Comparison of ENCODE assay signal across 12 mouse cellular contexts in genomic region chr5:77102522-77103365, GRCm38 (mm10). TPM values are rescaled to one million over a fixed set of nuclear protein-coding genes. Genes with fewer than 3 reads are reported as not detected.
DNase-seq lines count a peak whose midpoint lies in the region; ATAC-seq and TF ChIP-seq lines count a peak whose summit lies in the region.
"Had no signal": no experiment of that assay in that cellular context is flagged by ENCODE, and none has a peak within 500 bp of the region (broad histone marks: within the 10 kb centered on the region; RNA-seq: fewer than 3 reads in every experiment).

No protein-coding gene starts in this region.

- peak overlapping the region; percentile 49 for H3K27ac ChIP-seq in lung, postnatal 0 days (ENCODE audit: low read length)
- no peak overlapping the region for H3K27ac ChIP-seq in forebrain, embryonic 14.5 days (ENCODE audit: low read depth, low read length)
- H3K27ac ChIP-seq in hindbrain, postnatal 0 days: peak overlapping the region; percentile 36; the same call in 1 of the 2 replicates
- no peak overlapping the region for H3K27ac ChIP-seq in thymus, adult 2 months (ENCODE audit: control insufficient read depth, insufficient read depth, low read length)
- H3K27ac ChIP-seq: heart, adult 2 months; limb, embryonic 13.5 days had no signal

- H3K4me2 ChIP-seq in lung, postnatal 0 days (replicated peaks; ENCODE audit: low read depth, low read length): no peak overlapping the region
- no peak overlapping the region for H3K4me2 ChIP-seq in forebrain, embryonic 14.5 days (ENCODE audit: low read length)
- H3K4me2 ChIP-seq in hindbrain, postnatal 0 days (ENCODE audit: low read depth, low read length): no peak overlapping the region
- H3K4me2 ChIP-seq: limb, embryonic 13.5 days had no signal

- H3K9me3 ChIP-seq in lung, postnatal 0 days (ENCODE audit: low read length): no peaks in the 10 kb centered on the region
- H3K9me3 ChIP-seq in forebrain, embryonic 14.5 days (replicated peaks; ENCODE audit: control insufficient read depth, low read length): no peaks in the 10 kb centered on the region
- H3K9me3 ChIP-seq in hindbrain, postnatal 0 days (ENCODE audit: low read length): no peaks in the 10 kb centered on the region
- H3K9me3 ChIP-seq: limb, embryonic 13.5 days had no signal

- 72% methylated on average over 15 of the region's 15 CpGs for WGBS in lung, postnatal 0 days
- 67% methylated on average over 15 of the region's 15 CpGs for WGBS in lung, adult 2 months
- WGBS in forebrain, embryonic 14.5 days: 63% methylated on average over 15 of the region's 15 CpGs
- 56% methylated on average over 15 of the region's 15 CpGs for WGBS in hindbrain, postnatal 0 days
- 95% methylated on average over 15 of the region's 15 CpGs for WGBS in thymus, adult 2 months

- H3K27me3 ChIP-seq in lung, postnatal 0 days (replicated peaks; ENCODE audit: insufficient read depth, low read length): no peaks in the 10 kb centered on the region
- no peaks in the 10 kb centered on the region for H3K27me3 ChIP-seq in forebrain, embryonic 14.5 days (replicated peaks; ENCODE audit: control insufficient read depth, insufficient read depth, low read length)
- H3K27me3 ChIP-seq in hindbrain, postnatal 0 days (ENCODE audit: insufficient read depth, low read length): no peaks in the 10 kb centered on the region
- no peaks in the 10 kb centered on the region for H3K27me3 ChIP-seq in thymus, adult 2 months (ENCODE audit: control insufficient read depth, insufficient read depth, low read length)
- H3K27me3 ChIP-seq: limb, embryonic 13.5 days had no signal

- H3K4me3 ChIP-seq in lung, postnatal 0 days (ENCODE audit: low read depth, low read length): no peak overlapping the region
- H3K4me3 ChIP-seq in lung, adult 2 months (replicated peaks; ENCODE audit: extremely low read depth, low read depth, low read length): no peak overlapping the region
- no peak overlapping the region for H3K4me3 ChIP-seq in forebrain, embryonic 14.5 days (ENCODE audit: low read depth, low read length)
- no peak overlapping the region for H3K4me3 ChIP-seq in hindbrain, postnatal 0 days (ENCODE audit: low read length)
- H3K4me3 ChIP-seq in thymus, adult 2 months (ENCODE audit: control insufficient read depth, insufficient read depth, low read length): no peak overlapping the region
- H3K4me3 ChIP-seq: heart, adult 2 months; limb, embryonic 13.5 days had no signal

- H3K9ac ChIP-seq in lung, postnatal 0 days (replicated peaks; ENCODE audit: low read depth): no peak overlapping the region
- H3K9ac ChIP-seq in forebrain, embryonic 14.5 days (ENCODE audit: low read length): no peak overlapping the region
- H3K9ac ChIP-seq in hindbrain, postnatal 0 days (replicated peaks; ENCODE audit: low read length): no peak overlapping the region
- H3K9ac ChIP-seq: limb, embryonic 13.5 days had no signal

- H3K36me3 ChIP-seq in lung, postnatal 0 days (ENCODE audit: insufficient read depth, low read length): no peaks in the 10 kb centered on the region
- no peaks in the 10 kb centered on the region for H3K36me3 ChIP-seq in forebrain, embryonic 14.5 days (ENCODE audit: control insufficient read depth, insufficient read depth, low read length)
- no peaks in the 10 kb centered on the region for H3K36me3 ChIP-seq in hindbrain, postnatal 0 days (ENCODE audit: insufficient read depth, low read length)
- H3K36me3 ChIP-seq in thymus, adult 2 months (ENCODE audit: control insufficient read depth, insufficient read depth, low read length): no peaks in the 10 kb centered on the region
- H3K36me3 ChIP-seq: limb, embryonic 13.5 days had no signal

- ATAC-seq in lung, postnatal 0 days: peak; percentile 70
- ATAC-seq in forebrain, embryonic 14.5 days: peak; percentile 71
- ATAC-seq in hindbrain, postnatal 0 days: peak; percentile 75

- TF ChIP-seq POLR2A in lung, adult 2 months (IDR thresholded peaks at IDR 0.05; ENCODE audit: borderline replicate concordance, extremely low read depth, low read depth, low read length): no peak
- no peak for TF ChIP-seq POLR2A in thymus, adult 2 months (IDR thresholded peaks at IDR 0.05; ENCODE audit: control insufficient read depth, extremely low read depth, insufficient read depth, low read length, poor library complexity)

- no peak for TF ChIP-seq CTCF in lung, postnatal 0 days (IDR thresholded peaks at IDR 0.05)
- TF ChIP-seq CTCF in lung, adult 2 months (IDR thresholded peaks at IDR 0.05; ENCODE audit: insufficient read depth, low read length): no peak
- no peak for TF ChIP-seq CTCF in hindbrain, postnatal 0 days (IDR thresholded peaks at IDR 0.05; ENCODE audit: low read depth)
- TF ChIP-seq CTCF in thymus, adult 2 months (IDR thresholded peaks at IDR 0.05; ENCODE audit: borderline replicate concordance, control insufficient read depth, extremely low read depth, insufficient read depth, low read length, poor library complexity): no peak

- peaks cover 13% of the 10 kb centered on the region for H3K4me1 ChIP-seq in lung, postnatal 0 days (ENCODE audit: insufficient read depth, low read depth, low read length)
- H3K4me1 ChIP-seq in lung, adult 2 months (ENCODE audit: control insufficient read depth, insufficient read depth, low read length): peaks cover 6% of the 10 kb centered on the region
- H3K4me1 ChIP-seq in forebrain, embryonic 14.5 days (ENCODE audit: control insufficient read depth, insufficient read depth, low read length): peaks cover 4% of the 10 kb centered on the region; the same call in 1 of the 2 replicates
- no peaks in the 10 kb centered on the region for H3K4me1 ChIP-seq in hindbrain, postnatal 0 days (ENCODE audit: insufficient read depth, low read length)
- H3K4me1 ChIP-seq in thymus, adult 2 months (replicated peaks; ENCODE audit: control insufficient read depth, insufficient read depth, low read length): no peaks in the 10 kb centered on the region

- TF ChIP-seq EP300 in lung, postnatal 0 days (IDR thresholded peaks at IDR 0.05): peak; percentile 77

- DNase-seq in embryo, embryonic 10.5 days (ENCODE audit: low spot score): peak; percentile 42
- DNase-seq in embryo, embryonic 10 days (ENCODE audit: low spot score): no peak
- peak; percentile 76 for DNase-seq in lung, postnatal 0 days (ENCODE audit: low spot score)
- no peak for DNase-seq in lung, adult 2 months
- DNase-seq in forebrain, embryonic 14.5 days (ENCODE audit: low spot score): peak; percentile 59
- DNase-seq in hindbrain, postnatal 0 days (ENCODE audit: low spot score): peak; percentile 32
- no peak for DNase-seq in urinary bladder, postnatal 14 days (ENCODE audit: low spot score)
- no peak for DNase-seq in thymus, adult 2 months
- DNase-seq: cerebellum, adult 11-12 months; heart, adult 2 months; kidney, postnatal 14 days had no signal

RNA-seq across cellular contexts. Expression of gene Hopx, which starts 12.2 kb away (rescaled TPM):
- polyA plus RNA-seq in lung, postnatal 0 days (2015; fragmentation: Nextera tagmentation; extraction: Ambion mirVana): 49.0 and 49.5 TPM in 2 replicates
- 592 and 698 TPM in 2 replicates for polyA plus RNA-seq in lung, adult 2 months (2012; rRNA removed)
- polyA plus RNA-seq in forebrain, embryonic 14.5 days (2014; fragmentation: Nextera tagmentation; extraction: Ambion mirVana): 2.7 and 3.4 TPM in 2 replicates
- total RNA-seq in hindbrain, postnatal 0 days (2014; rRNA removed): 69.6 and 94.8 TPM in 2 replicates
- 7.3 and 10.3 TPM in 2 replicates for polyA plus RNA-seq in hindbrain, postnatal 0 days (2015; fragmentation: Nextera tagmentation; extraction: Ambion mirVana)
- 8.1 and 26.1 TPM in 2 replicates for polyA plus RNA-seq in thymus, adult 2 months (2012; rRNA removed)

Comparison
In these comparisons a context has a peak if more than half of its experiments do, and no peak if none do; other contexts are left out.
1. DNase-seq: peak in embryo, embryonic 10.5 days (single experiment), lung, postnatal 0 days (single experiment), forebrain, embryonic 14.5 days (single experiment) and hindbrain, postnatal 0 days (single experiment); none in embryo, embryonic 10 days (single experiment), lung, adult 2 months (single experiment), urinary bladder, postnatal 14 days (single experiment) and thymus, adult 2 months (single experiment).
2. RNA of gene Hopx, which starts 12.2 kb away (polyA plus RNA-seq): 592 to 698 TPM in lung, adult 2 months; 49.0 to 49.5 TPM in lung, postnatal 0 days, 8.1 to 26.1 TPM in thymus, adult 2 months, 7.3 to 10.3 TPM in hindbrain, postnatal 0 days and 2.7 to 3.4 TPM in forebrain, embryonic 14.5 days; every median in the first group is over 10 times any median in the second.
3. H3K27ac ChIP-seq: peak in lung, postnatal 0 days (single experiment) and hindbrain, postnatal 0 days (single experiment); none in forebrain, embryonic 14.5 days (single experiment) and thymus, adult 2 months (single experiment).
4. Peak in every context shown above with its lines, with median percentiles within 50 percentile points of each other: ATAC-seq.